Mouse (Mus musculus): ENCODE measurements around the gene Rab42.

Gene Rab42

DNA sequence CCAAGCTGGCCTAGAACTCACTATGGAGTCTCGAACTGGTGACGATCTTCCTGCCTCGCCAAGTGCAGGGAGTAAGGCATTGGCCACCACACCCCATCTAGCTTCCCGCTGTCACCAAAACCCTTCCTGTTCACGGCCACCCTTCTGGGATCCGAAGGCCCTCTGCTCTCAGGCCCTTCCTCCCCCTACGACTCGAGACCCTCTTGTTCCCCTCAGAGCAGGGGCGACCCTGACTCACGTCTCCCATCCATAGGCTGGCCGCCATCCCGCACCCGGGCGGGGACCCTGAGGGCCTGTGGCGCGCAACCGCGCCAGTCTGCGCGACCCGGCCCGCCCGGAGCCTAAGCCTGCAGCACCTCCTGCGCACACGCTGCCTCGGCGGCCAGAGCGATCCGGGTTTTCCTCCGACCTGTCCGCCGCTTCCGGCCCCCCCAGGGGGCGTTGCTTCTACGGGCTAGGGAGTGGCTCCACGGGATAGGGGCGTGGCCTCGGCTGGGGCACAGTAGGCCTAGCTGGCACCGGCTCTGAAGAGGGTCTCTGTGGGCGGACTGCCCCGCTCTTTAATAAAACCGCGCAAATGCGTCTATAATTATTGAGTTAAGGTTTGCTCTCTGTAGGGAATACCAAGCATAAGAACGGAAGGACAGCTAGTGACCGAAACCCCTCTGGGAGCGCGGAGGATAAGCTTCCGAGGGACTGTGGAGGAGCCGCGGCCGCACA lies 26.1 kb upstream of the Rab42 start, which contains the start of gene Trnau1ap:
Gene Trnau1ap, minus strand, starts transcription at position 424 of the 720 bp plus-strand sequence.
- H3K4me1 ChIP-seq (replicated peaks; ENCODE audit: low read depth, low read length): peaks cover 31% of the 10 kb centered on the region

DNA sequence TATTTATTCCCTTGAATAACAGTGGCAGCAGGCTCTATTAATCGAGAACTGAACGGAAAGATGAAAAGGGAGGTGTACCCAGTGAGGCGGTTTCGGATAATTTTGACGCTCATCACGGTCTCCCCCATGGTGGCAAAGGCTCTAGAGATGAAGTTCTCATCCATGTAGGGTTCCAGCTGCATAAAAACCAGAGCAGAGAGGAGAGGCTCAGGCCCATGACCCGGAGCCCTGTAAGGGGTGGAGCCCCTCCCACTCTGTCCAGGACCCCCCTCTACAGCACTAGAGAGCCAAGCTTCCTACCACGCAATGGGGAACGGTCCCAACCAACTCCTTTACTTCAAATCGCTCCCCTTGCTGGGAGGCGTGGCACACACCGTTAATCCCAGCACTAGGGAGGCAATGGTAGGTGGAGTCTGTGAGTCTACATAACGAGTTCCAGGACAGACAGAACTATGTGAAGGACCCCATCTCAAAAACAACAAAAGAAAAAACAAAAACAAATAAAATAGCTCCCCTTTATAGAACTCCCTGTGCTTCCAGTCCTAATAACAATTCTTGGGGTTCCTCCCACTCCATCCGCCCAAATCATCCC lies 25.3 kb upstream of the Rab42 start:
- TF ChIP-seq NANOG (IDR thresholded peaks at IDR 0.05; ENCODE audit: borderline replicate concordance, low read length) (no peak), CTCF (conservative IDR thresholded peaks at IDR 0.05; ENCODE audit: low read length) (no peak), POU5F1 (IDR thresholded peaks at IDR 0.05; ENCODE audit: borderline replicate concordance, low read length) (no peak)
- H3K36me3 ChIP-seq (ENCODE audit: insufficient read depth, low read length): peaks cover 76% of the 10 kb centered on the region
- no peaks in the 10 kb centered on the region for H3K27me3 ChIP-seq (ENCODE audit: insufficient read depth, low read length)
- H3K4me1 ChIP-seq (replicated peaks; ENCODE audit: low read depth, low read length): peaks cover 31% of the 10 kb centered on the region
- peak overlapping the region; percentile 91 for H3K4me3 ChIP-seq (replicated peaks; ENCODE audit: low read length)
- no peaks in the 10 kb centered on the region for H3K9me3 ChIP-seq (ENCODE audit: low read length)

More for the DNA sequence above, 26.1 kb upstream of the Rab42 start, which contains the start of gene Trnau1ap:
- Histone ChIP-seq H3K9me3 (ENCODE audit: low read length) (no peaks in the 10 kb centered on the region), H3K27me3 (ENCODE audit: insufficient read depth, low read length) (no peaks in the 10 kb centered on the region), H3K4me3 (replicated peaks; ENCODE audit: low read length) (peak within 1 kb of the TSS; percentile 91), H3K36me3 (ENCODE audit: insufficient read depth, low read length) (peaks cover 76% of the 10 kb centered on the region)
- TF ChIP-seq CTCF (conservative IDR thresholded peaks at IDR 0.05; ENCODE audit: low read length) (no peak), NANOG (IDR thresholded peaks at IDR 0.05; ENCODE audit: borderline replicate concordance, low read length) (no peak), POU5F1 (IDR thresholded peaks at IDR 0.05; ENCODE audit: borderline replicate concordance, low read length) (no peak)

DNA sequence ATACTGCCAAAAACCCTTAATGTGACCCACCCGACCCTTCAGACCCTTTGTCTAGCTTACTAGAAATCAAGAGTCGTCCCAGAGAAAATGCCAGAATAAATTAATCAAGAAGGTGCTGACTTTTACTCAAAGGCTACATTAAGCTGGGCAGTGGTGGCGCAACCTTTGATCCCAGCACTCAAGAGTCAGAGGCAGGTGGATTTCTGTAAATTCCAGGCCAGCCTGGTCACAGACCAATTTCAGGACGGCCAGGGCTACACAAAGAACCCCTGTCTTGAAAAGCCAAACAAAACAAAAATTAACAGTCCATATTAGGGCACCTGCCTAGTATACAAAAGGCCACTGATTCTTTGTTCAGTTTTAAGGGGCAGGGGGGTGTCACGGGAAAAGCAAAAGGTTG lies 23.3 kb upstream of the Rab42 start:
- Histone ChIP-seq H3K9me3 (ENCODE audit: low read length) (no peaks in the 10 kb centered on the region), H3K4me3 (replicated peaks; ENCODE audit: low read length) (no peak overlapping the region), H3K27me3 (ENCODE audit: insufficient read depth, low read length) (no peaks in the 10 kb centered on the region), H3K36me3 (ENCODE audit: insufficient read depth, low read length) (peaks cover 74% of the 10 kb centered on the region), H3K4me1 (replicated peaks; ENCODE audit: low read depth, low read length) (peaks cover 31% of the 10 kb centered on the region)
- TF ChIP-seq NANOG (IDR thresholded peaks at IDR 0.05; ENCODE audit: borderline replicate concordance, low read length) (no peak), CTCF (conservative IDR thresholded peaks at IDR 0.05; ENCODE audit: low read length) (no peak), POU5F1 (IDR thresholded peaks at IDR 0.05; ENCODE audit: borderline replicate concordance, low read length) (no peak)

DNA sequence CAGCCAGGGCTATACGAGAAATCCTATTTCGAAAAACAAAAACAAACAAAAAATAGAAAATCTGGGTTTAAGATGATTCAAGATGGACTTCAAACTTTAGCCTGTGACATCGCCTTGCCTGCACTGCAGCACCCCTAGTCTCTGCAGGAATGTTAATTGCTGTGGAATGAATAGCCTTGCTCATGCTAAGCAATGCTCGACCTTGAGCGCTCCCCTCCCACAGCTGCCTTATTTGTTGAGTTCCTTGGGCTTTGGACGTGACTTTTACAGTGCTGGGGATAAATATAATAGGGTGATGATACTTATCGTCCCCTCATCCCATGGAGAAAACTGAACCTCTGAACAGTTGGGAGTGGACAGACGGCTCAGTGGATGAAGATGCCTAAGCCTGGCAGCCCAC lies 12.5 kb upstream of the Rab42 start:
- peaks cover 78% of the 10 kb centered on the region for H3K36me3 ChIP-seq (ENCODE audit: insufficient read depth, low read length)
- H3K4me3 ChIP-seq (replicated peaks; ENCODE audit: low read length): peak overlapping the region; percentile 43
- TF ChIP-seq NANOG (IDR thresholded peaks at IDR 0.05; ENCODE audit: borderline replicate concordance, low read length) (peak; percentile 82), POU5F1 (IDR thresholded peaks at IDR 0.05; ENCODE audit: borderline replicate concordance, low read length) (no peak), CTCF (conservative IDR thresholded peaks at IDR 0.05; ENCODE audit: low read length) (no peak)
- no peaks in the 10 kb centered on the region for H3K27me3 ChIP-seq (ENCODE audit: insufficient read depth, low read length)
- no peaks in the 10 kb centered on the region for H3K9me3 ChIP-seq (ENCODE audit: low read length)
- H3K4me1 ChIP-seq (replicated peaks; ENCODE audit: low read depth, low read length): peaks cover 61% of the 10 kb centered on the region

DNA sequence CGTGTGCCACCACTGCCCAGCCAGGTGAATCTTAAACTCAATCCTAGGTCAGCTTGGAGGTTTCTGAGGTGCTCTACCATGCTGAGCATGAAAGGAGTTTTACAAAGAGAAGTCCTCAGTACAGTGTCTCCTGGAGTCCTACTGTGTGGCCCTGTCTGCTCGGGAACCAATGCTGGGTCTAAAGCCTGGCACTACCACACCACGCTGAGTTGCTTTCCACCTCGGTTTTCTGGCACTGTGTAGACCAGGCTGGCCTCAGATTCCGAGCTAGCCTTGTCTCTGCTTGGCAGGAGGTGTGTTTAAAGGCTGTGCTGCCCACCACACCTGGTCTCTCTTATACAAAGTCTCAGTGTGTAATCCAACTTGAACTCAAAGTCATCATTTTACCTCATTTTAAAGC lies 9.4 kb upstream of the Rab42 start:
- peaks cover 69% of the 10 kb centered on the region for H3K4me1 ChIP-seq (replicated peaks; ENCODE audit: low read depth, low read length)
- TF ChIP-seq POU5F1 (IDR thresholded peaks at IDR 0.05; ENCODE audit: borderline replicate concordance, low read length): no peak
- no peak for TF ChIP-seq NANOG (IDR thresholded peaks at IDR 0.05; ENCODE audit: borderline replicate concordance, low read length)
- no peak for TF ChIP-seq CTCF (conservative IDR thresholded peaks at IDR 0.05; ENCODE audit: low read length)
- H3K4me3 ChIP-seq (replicated peaks; ENCODE audit: low read length): no peak overlapping the region
- peaks cover 71% of the 10 kb centered on the region for H3K36me3 ChIP-seq (ENCODE audit: insufficient read depth, low read length)
- H3K27me3 ChIP-seq (ENCODE audit: insufficient read depth, low read length): no peaks in the 10 kb centered on the region
- no peaks in the 10 kb centered on the region for H3K9me3 ChIP-seq (ENCODE audit: low read length)

DNA sequence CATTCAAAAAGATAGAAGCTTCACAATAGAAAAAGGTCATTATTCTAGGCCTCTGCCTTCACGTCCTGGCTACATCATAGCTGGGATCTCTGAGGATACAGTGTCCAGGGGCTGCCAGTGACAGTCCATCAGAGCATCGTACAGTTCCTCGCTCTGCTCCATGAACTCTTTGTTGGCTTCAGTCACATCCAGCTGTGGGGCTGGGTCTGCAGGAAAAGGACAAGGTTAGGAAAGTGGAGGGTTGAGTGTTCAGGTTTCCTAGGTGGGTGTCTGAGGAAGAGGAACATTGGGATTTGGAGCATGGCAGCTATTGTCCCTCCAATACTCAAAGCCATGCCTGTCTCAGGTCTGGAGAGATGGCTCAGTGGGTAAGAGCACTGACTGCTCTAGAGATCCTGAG lies 8.6 kb upstream of the Rab42 start:
- Histone ChIP-seq H3K4me1 (replicated peaks; ENCODE audit: low read depth, low read length) (peaks cover 66% of the 10 kb centered on the region), H3K36me3 (ENCODE audit: insufficient read depth, low read length) (peaks cover 63% of the 10 kb centered on the region), H3K9me3 (ENCODE audit: low read length) (no peaks in the 10 kb centered on the region), H3K4me3 (replicated peaks; ENCODE audit: low read length) (no peak overlapping the region), H3K27me3 (ENCODE audit: insufficient read depth, low read length) (no peaks in the 10 kb centered on the region)
- TF ChIP-seq CTCF (conservative IDR thresholded peaks at IDR 0.05; ENCODE audit: low read length) (no peak), POU5F1 (IDR thresholded peaks at IDR 0.05; ENCODE audit: borderline replicate concordance, low read length) (no peak), NANOG (IDR thresholded peaks at IDR 0.05; ENCODE audit: borderline replicate concordance, low read length) (no peak)

DNA sequence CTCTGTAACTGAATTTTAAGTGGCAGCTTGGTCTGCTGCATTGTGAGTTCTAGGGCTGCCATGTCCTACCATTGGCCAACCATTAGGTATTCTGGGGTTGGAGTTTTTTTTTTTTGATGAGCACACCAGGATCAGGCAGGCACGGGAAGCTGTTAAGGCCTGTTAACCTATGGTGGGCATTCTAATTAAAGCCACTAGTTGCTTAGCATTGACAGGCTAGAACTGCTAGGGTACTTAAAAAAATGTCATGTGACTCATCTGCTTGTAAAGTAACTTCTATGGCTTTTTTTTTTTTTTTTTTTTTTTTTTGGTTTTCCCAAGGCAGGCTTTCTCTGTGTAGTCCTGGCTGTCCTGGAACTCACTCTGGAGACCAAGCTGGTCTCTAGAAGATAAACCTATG lies 8.0 kb upstream of the Rab42 start:
- H3K4me1 ChIP-seq (replicated peaks; ENCODE audit: low read depth, low read length): peaks cover 61% of the 10 kb centered on the region
- H3K9me3 ChIP-seq (ENCODE audit: low read length): no peaks in the 10 kb centered on the region
- no peak for TF ChIP-seq CTCF (conservative IDR thresholded peaks at IDR 0.05; ENCODE audit: low read length)
- TF ChIP-seq NANOG (IDR thresholded peaks at IDR 0.05; ENCODE audit: borderline replicate concordance, low read length): no peak
- TF ChIP-seq POU5F1 (IDR thresholded peaks at IDR 0.05; ENCODE audit: borderline replicate concordance, low read length): no peak
- peak overlapping the region; percentile 91 for H3K4me3 ChIP-seq (replicated peaks; ENCODE audit: low read length)
- peaks cover 57% of the 10 kb centered on the region for H3K36me3 ChIP-seq (ENCODE audit: insufficient read depth, low read length)
- no peaks in the 10 kb centered on the region for H3K27me3 ChIP-seq (ENCODE audit: insufficient read depth, low read length)

DNA sequence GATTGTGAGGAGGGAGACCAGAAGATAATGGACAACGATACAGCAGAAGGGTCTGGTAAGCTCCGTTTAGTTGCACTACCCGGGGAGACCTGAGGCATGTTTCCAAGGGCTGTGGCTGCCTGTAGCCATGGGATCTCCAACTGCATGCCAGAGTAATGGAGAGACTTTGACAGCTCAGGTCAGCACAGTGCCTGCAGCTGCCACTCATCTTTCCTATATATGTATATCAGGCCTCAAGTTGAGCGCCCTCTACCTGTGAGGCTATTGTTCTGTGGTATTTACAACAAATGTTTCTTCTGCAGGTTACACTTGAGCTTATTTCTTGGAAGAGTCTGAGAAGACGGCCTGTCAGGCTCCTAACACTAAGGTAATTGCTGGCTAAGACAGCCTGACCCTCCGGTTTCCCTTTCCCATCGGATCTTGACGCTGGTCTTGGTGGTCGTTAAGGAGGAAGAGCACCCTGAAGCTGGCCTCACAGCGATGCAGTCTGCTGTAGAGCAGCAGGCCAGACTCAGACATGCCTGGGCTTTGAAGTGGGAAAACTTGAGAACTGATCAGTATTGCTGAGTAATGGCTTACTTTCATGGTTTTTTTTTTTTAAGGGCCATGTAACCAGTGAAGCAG lies 6.8 kb upstream of the Rab42 start:
- H3K9me3 ChIP-seq (ENCODE audit: low read length): no peaks in the 10 kb centered on the region
- peak; percentile 44 for TF ChIP-seq CTCF (conservative IDR thresholded peaks at IDR 0.05; ENCODE audit: low read length)
- no peak for TF ChIP-seq POU5F1 (IDR thresholded peaks at IDR 0.05; ENCODE audit: borderline replicate concordance, low read length)
- peak overlapping the region; percentile 91 for H3K4me3 ChIP-seq (replicated peaks; ENCODE audit: low read length)
- H3K4me1 ChIP-seq (replicated peaks; ENCODE audit: low read depth, low read length): peaks cover 64% of the 10 kb centered on the region
- no peaks in the 10 kb centered on the region for H3K27me3 ChIP-seq (ENCODE audit: insufficient read depth, low read length)
- peaks cover 56% of the 10 kb centered on the region for H3K36me3 ChIP-seq (ENCODE audit: insufficient read depth, low read length)
